Mouse (Mus musculus): ENCODE results near the gene Abcf2. TPM values are rescaled to one million over a fixed set of nuclear protein-coding genes. Genes with fewer than 3 reads are reported as not detected.

The Abcf2 gene
- polyA plus RNA-seq, 1 experiment = 143 TPM

- Histone ChIP-seq H3K4me3 (ENCODE audit: insufficient read depth, poor library complexity, severe bottlenecking) (no peak overlapping the region), H3K36me3 (ENCODE audit: control insufficient read depth, insufficient read depth) (peaks cover 51% of the 10 kb centered on the region), H3K27me3 (ENCODE audit: control insufficient read depth, insufficient read depth, insufficient read length) (no peaks in the 10 kb centered on the region), H3K79me2 (ENCODE audit: control insufficient read depth, insufficient read depth) (peaks cover 25% of the 10 kb centered on the region), H3K79me3 (ENCODE audit: low read depth) (peaks cover 7% of the 10 kb centered on the region), H3ac (ENCODE audit: control insufficient read depth, insufficient read length, low read depth) (no peak overlapping the region)
- TF ChIP-seq FOSL1 (IDR thresholded peaks at IDR 0.05; ENCODE audit: insufficient read depth, low read length, poor library complexity, severe bottlenecking) (no peak), CTCF (IDR thresholded peaks at IDR 0.05; ENCODE audit: control insufficient read depth, insufficient read depth, insufficient read length) (no peak), MAX (IDR thresholded peaks at IDR 0.05) (no peak), USF1 (IDR thresholded peaks at IDR 0.05; ENCODE audit: low read depth) (no peak), MYOG (IDR thresholded peaks at IDR 0.05; ENCODE audit: control insufficient read depth, extremely low read depth, insufficient read length) (no peak), MYOD1 (IDR thresholded peaks at IDR 0.05; ENCODE audit: control insufficient read depth, insufficient read length, low read depth) (no peak), CEBPB (IDR thresholded peaks at IDR 0.05; ENCODE audit: low read depth) (no peak)
Measured at GRCm38 (mm10) chr5:24593230-24593629, 16.0 kb upstream of the Abcf2 start.

GRCm38 (mm10) chr5:24592471-24593160, 15.3 kb upstream of the Abcf2 start:
- H3K79me3 ChIP-seq (ENCODE audit: low read depth) = peaks cover 13% of the 10 kb centered on the region
- no peaks in the 10 kb centered on the region for H3K27me3 ChIP-seq (ENCODE audit: control insufficient read depth, insufficient read depth, insufficient read length)
- no peak overlapping the region for H3ac ChIP-seq (ENCODE audit: control insufficient read depth, insufficient read length, low read depth)
- TF ChIP-seq MAX (IDR thresholded peaks at IDR 0.05) (no peak), MYOD1 (IDR thresholded peaks at IDR 0.05; ENCODE audit: control insufficient read depth, insufficient read length, low read depth) (no peak), MYOG (IDR thresholded peaks at IDR 0.05; ENCODE audit: control insufficient read depth, extremely low read depth, insufficient read length) (no peak), CEBPB (IDR thresholded peaks at IDR 0.05; ENCODE audit: low read depth) (no peak), FOSL1 (IDR thresholded peaks at IDR 0.05; ENCODE audit: insufficient read depth, low read length, poor library complexity, severe bottlenecking) (no peak), CTCF (IDR thresholded peaks at IDR 0.05; ENCODE audit: control insufficient read depth, insufficient read depth, insufficient read length) (no peak), USF1 (IDR thresholded peaks at IDR 0.05; ENCODE audit: low read depth) (no peak)
- H3K36me3 ChIP-seq (ENCODE audit: control insufficient read depth, insufficient read depth) = peaks cover 51% of the 10 kb centered on the region
- no peak overlapping the region for H3K4me3 ChIP-seq (ENCODE audit: insufficient read depth, poor library complexity, severe bottlenecking)
- peaks cover 26% of the 10 kb centered on the region for H3K79me2 ChIP-seq (ENCODE audit: control insufficient read depth, insufficient read depth)

GRCm38 (mm10) chr5:24591796-24592470, 14.7 kb upstream of the Abcf2 start:
- H3K27me3 ChIP-seq (ENCODE audit: control insufficient read depth, insufficient read depth, insufficient read length) = no peaks in the 10 kb centered on the region
- H3K4me3 ChIP-seq (ENCODE audit: insufficient read depth, poor library complexity, severe bottlenecking) = no peak overlapping the region
- H3ac ChIP-seq (ENCODE audit: control insufficient read depth, insufficient read length, low read depth) = peak overlapping the region; percentile 10
- no peak for TF ChIP-seq MYOG (IDR thresholded peaks at IDR 0.05; ENCODE audit: control insufficient read depth, extremely low read depth, insufficient read length)
- no peak for TF ChIP-seq CTCF (IDR thresholded peaks at IDR 0.05; ENCODE audit: control insufficient read depth, insufficient read depth, insufficient read length)
- TF ChIP-seq CEBPB (IDR thresholded peaks at IDR 0.05; ENCODE audit: low read depth) = no peak
- TF ChIP-seq FOSL1 (IDR thresholded peaks at IDR 0.05; ENCODE audit: insufficient read depth, low read length, poor library complexity, severe bottlenecking) = no peak
- no peak for TF ChIP-seq MYOD1 (IDR thresholded peaks at IDR 0.05; ENCODE audit: control insufficient read depth, insufficient read length, low read depth)
- TF ChIP-seq MAX (IDR thresholded peaks at IDR 0.05) = no peak
- no peak for TF ChIP-seq USF1 (IDR thresholded peaks at IDR 0.05; ENCODE audit: low read depth)
- peaks cover 20% of the 10 kb centered on the region for H3K79me3 ChIP-seq (ENCODE audit: low read depth)
- H3K79me2 ChIP-seq (ENCODE audit: control insufficient read depth, insufficient read depth) = peaks cover 32% of the 10 kb centered on the region
- peaks cover 51% of the 10 kb centered on the region for H3K36me3 ChIP-seq (ENCODE audit: control insufficient read depth, insufficient read depth)

- TF ChIP-seq CTCF (IDR thresholded peaks at IDR 0.05; ENCODE audit: control insufficient read depth, insufficient read depth, insufficient read length) (no peak), MYOD1 (IDR thresholded peaks at IDR 0.05; ENCODE audit: control insufficient read depth, insufficient read length, low read depth) (peak; percentile 96), USF1 (IDR thresholded peaks at IDR 0.05; ENCODE audit: low read depth) (no peak), CEBPB (IDR thresholded peaks at IDR 0.05; ENCODE audit: low read depth) (no peak), MYOG (IDR thresholded peaks at IDR 0.05; ENCODE audit: control insufficient read depth, extremely low read depth, insufficient read length) (no peak), FOSL1 (IDR thresholded peaks at IDR 0.05; ENCODE audit: insufficient read depth, low read length, poor library complexity, severe bottlenecking) (no peak), MAX (IDR thresholded peaks at IDR 0.05) (peak; percentile 11)
- Histone ChIP-seq H3K79me2 (ENCODE audit: control insufficient read depth, insufficient read depth) (peaks cover 37% of the 10 kb centered on the region), H3K27me3 (ENCODE audit: control insufficient read depth, insufficient read depth, insufficient read length) (no peaks in the 10 kb centered on the region), H3K36me3 (ENCODE audit: control insufficient read depth, insufficient read depth) (peaks cover 51% of the 10 kb centered on the region), H3ac (ENCODE audit: control insufficient read depth, insufficient read length, low read depth) (peak overlapping the region; percentile 47), H3K79me3 (ENCODE audit: low read depth) (peaks cover 22% of the 10 kb centered on the region), H3K4me3 (ENCODE audit: insufficient read depth, poor library complexity, severe bottlenecking) (no peak overlapping the region)
Measured at GRCm38 (mm10) chr5:24591268-24591721, 14.0 kb upstream of the Abcf2 start.

- Histone ChIP-seq H3K4me3 (ENCODE audit: insufficient read depth, poor library complexity, severe bottlenecking) (no peak overlapping the region), H3ac (ENCODE audit: control insufficient read depth, insufficient read length, low read depth) (no peak overlapping the region), H3K36me3 (ENCODE audit: control insufficient read depth, insufficient read depth) (peaks cover 47% of the 10 kb centered on the region), H3K79me2 (ENCODE audit: control insufficient read depth, insufficient read depth) (peaks cover 37% of the 10 kb centered on the region), H3K27me3 (ENCODE audit: control insufficient read depth, insufficient read depth, insufficient read length) (no peaks in the 10 kb centered on the region), H3K79me3 (ENCODE audit: low read depth) (peaks cover 22% of the 10 kb centered on the region)
- no peak for TF ChIP-seq MAX (IDR thresholded peaks at IDR 0.05)
- TF ChIP-seq USF1 (IDR thresholded peaks at IDR 0.05; ENCODE audit: low read depth) = no peak
- TF ChIP-seq MYOG (IDR thresholded peaks at IDR 0.05; ENCODE audit: control insufficient read depth, extremely low read depth, insufficient read length) = no peak
- no peak for TF ChIP-seq CEBPB (IDR thresholded peaks at IDR 0.05; ENCODE audit: low read depth)
- TF ChIP-seq FOSL1 (IDR thresholded peaks at IDR 0.05; ENCODE audit: insufficient read depth, low read length, poor library complexity, severe bottlenecking) = no peak
- TF ChIP-seq MYOD1 (IDR thresholded peaks at IDR 0.05; ENCODE audit: control insufficient read depth, insufficient read length, low read depth) = no peak
- no peak for TF ChIP-seq CTCF (IDR thresholded peaks at IDR 0.05; ENCODE audit: control insufficient read depth, insufficient read depth, insufficient read length)
Measured at GRCm38 (mm10) chr5:24589511-24590500, 12.5 kb upstream of the Abcf2 start.

Measured in C2C12 (cell line).